Mouse (Mus musculus): ENCODE data around the gene Ehhadh. TPM values are rescaled to one million over a fixed set of nuclear protein-coding genes. Genes with fewer than 3 reads are reported as not detected.
"Not testable (repeated sequence)": the region's sequence is repeated elsewhere in the genome, so short reads cannot be mapped to it uniquely, and the experiment has no call there.

Gene Ehhadh
- total RNA-seq (2022): 10 to 100 TPM; 10.1 to 28.7 (median 22.6) TPM

DNA sequence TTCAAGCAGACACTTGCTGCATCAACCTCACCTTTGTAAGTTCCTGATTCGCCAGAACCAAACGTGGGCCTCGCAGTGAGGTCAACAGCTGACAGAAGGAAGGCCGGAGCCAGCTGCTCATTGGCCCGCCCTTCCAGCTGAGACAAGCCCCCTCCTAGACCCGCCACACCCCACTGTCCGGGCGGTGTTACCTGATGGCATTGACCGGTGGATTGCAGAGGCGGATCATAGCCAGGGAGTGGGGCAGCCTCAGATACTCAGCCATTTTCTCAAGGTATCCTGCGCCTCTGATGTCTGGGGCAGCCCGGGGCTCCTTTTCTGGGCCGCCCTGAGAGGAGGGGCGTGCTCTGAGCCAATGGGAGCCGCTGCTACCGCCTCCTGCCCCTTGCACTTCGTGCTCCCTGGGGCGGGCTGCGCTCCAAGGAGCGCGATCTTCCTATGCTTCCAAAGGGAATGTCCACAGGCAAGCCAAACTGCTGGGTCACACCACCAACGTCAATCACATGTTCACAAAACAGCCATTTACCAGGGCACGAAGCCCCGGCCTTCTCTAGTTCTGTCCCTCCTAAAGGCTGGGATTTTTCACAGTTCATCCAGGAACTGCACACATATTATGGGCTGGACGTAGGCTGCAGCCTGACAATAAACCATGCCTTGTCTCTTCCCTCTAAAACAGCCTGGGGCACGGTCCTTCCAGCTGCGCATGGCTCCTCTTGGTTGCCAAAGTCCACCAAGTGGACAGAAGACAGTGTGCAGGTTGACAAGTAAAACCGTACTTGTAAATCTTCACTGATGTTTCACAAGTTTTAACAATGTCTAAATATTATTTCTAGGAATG, at the start of gene Ehhadh:
Ehhadh (minus strand) TSS at position 292 of the 838 bp plus-strand sequence.
- DNase-seq: peak; percentile 75

DNA sequence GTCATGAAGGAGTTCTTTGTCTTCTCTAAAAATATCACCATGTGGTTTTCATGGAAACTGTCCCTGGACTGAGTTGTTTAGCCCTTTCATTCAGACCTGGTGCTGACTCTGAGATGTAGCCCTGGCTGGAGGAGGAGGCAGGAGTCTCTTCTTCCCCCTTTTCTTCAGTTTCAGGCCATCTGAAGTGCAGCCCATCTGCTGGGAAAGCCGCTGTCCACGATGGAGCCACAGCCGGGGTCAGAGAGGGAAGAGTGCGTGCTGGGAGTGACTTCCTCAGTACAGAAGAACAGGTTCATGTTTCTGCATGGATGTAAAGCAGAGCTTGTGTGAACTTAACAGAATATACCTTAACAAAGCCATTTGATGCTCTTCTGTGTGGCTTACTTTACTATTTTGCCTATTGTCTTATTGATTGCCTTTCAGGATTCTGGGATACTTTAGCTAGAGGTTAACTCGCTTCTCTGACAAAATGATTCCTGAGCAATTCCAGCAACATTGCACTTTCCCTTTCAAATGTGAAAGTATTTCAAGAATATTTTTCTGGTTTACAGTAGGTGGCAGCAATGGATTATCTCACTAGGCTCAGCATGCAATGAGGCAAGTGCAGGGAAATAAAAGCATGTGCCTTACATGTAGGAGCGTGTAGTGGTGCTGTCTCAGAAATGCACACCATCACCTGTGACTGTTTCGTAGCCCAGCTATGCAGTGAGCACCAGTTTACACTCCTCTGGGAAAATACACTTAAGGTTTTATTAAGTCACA, 48.9 kb upstream of the Ehhadh start:
- DNase-seq: no peak

DNA sequence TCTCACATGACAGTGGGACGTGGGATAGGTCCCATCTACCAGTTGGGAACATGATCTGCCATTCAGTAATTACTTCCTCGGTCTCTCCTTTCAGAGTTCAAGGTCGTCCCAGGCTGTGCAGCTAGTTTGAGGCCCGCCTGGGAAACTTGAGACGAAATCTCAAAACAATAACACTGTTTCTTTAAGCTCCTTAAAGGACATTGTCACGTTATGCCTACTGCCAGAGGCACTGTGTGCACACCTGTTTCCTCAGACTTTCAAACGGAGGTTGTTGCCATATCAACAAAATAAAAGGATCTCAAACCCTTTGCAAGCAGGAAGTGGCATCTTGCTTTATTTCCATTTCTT, 48.0 kb upstream of the Ehhadh start:
- no peak for DNase-seq

DNA sequence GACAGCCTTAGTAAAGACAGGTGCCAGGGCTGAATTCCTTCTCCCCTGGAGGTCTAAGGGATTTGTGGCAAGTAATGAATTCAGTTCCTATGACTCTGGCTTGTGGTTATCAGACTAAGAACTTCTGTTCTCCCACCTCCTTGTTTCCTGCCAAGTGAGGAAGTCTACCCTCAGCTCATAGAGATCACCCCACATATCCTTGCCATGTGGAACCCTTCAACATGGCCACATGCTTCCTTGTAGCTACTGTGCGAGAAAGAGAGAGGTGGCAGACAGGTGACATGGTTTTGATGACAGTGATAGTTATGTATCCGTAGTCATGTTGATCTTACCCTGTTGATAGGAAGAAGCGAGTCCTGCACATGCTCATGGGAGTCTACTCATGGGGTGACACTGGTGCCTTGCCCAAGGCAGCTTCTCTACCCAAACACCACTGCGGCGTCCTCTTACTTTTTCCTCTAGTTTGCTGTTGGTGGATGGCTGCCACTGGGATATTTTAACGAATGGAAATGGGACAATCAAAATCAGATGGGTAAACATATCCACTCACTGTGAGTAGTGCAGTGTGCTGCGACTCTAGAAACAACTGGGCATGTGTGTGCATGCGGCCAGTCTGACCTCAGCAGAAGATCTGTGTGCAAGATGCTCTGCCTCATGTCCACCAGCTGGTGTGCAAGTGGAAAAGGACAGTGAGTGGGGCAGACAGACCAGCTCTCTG, 47.4 kb upstream of the Ehhadh start:
- DNase-seq: no peak

DNA sequence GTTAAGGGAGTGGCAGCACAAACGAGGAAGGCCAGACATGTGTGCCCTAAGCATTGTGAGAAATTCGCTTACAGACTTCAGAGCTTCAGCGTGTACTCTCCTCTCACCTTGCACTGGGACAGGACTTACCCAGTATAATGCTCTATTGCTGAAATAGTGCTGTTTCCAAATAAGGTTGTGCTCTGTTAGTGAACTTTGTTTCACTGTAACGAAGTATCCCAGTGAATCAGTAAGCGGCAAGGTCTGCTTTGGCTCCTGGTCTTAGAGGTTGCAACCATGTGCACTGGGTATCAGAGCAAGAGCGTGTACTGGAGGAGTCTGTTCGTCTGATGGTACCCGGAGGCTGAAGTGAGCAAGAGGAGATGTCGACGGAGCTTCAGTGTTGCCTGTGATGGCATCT, 46.4 kb upstream of the Ehhadh start:
- DNase-seq: no peak

DNA sequence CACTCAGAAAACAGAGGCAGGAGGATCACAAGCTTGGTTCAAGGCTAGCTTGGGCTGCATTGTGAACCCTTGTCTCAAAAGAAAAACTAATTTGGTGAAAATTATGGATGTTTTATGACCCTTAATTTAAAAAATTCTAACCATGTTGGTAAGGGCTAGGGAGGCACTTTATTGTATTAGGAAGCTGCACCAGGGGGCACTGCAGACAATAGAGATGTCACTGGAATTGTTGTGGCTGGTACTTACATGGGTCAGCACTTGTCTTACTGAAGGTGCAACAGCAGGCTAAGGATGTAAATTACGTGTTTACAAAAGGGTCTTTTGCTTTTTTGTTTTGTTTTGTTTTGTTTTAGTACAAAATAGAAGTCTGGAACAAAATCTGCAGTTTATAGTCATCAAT, 45.9 kb upstream of the Ehhadh start:
- no peak for DNase-seq

DNA sequence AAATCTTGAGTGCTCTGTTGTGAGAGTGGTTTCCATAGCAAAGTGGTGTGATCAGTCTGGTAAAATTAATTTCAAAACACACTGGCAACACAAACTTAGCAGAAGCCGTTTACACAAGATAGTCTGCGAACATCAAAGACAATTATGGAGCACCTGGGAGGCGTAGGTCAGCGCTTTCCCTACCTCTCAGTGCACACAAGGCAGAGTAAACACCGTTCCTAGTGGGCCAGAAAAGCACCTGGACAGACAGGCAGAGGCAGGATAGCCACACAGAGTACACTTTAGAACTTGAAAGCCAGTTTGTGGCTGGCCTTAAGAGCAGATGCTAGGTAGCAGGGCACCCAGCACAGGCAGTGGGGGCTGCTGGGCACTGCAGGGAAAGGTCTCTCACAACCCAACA, 44.2 kb upstream of the Ehhadh start:
- no peak for DNase-seq

DNA sequence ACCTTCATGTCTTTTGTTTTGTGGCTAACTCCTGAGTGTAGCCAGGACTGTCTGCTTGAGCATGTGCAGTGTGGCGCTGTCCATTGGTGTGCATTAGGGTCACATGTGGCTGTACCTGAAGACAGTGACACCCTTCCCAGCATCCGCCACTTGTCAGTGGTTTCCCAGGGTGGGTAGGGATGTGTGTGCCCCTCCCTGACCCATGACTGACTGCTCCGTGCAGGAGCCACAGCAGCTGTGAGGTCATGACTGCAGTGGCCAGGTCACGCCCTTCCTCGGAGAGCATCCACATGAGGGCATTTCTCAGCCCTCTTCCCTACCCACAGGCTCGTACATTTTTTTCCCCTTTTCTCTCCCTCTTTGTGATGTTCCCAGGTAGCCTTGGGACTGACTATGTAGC, 43.2 kb upstream of the Ehhadh start:
- DNase-seq: no peak

DNA sequence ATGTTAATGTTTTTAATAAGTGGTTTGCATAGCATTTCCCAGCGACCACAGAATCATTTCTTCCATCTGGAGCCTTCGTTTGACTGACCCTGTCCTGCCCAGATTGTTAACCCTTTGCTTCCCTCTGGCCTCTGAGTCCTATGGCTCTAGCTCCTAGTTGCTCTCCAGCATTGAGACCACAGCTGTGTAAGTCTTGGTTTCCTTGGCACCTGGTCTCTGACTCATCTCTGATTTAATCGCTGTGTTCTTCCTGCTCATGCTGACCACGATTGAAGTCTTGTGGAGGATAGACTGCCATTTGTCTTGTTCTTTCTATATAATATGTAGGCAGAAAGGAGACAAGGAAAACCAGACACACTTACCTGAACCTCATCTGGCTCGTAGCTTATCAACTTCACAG, 42.1 kb upstream of the Ehhadh start:
- no peak for DNase-seq

DNA sequence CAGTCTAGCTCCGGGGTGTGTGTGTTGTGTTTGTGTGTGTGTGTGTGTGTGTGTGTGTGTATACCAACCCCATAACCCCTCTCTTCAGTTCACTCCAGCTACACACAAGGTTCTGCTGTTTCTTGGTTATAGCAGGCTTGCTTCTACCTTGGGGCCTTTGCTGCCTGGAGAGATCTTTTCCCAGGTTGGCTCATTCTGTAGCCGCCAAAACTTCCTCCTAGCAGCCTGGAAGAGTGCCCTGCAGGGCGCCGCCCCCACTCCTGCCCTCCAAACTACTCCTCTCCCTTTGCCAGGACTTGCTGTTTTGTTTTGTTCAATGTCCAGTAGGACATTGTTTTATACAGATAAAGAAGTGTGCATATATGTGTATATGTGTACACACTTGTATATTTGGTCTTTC, 40.0 kb upstream of the Ehhadh start:
- no peak for DNase-seq

DNA sequence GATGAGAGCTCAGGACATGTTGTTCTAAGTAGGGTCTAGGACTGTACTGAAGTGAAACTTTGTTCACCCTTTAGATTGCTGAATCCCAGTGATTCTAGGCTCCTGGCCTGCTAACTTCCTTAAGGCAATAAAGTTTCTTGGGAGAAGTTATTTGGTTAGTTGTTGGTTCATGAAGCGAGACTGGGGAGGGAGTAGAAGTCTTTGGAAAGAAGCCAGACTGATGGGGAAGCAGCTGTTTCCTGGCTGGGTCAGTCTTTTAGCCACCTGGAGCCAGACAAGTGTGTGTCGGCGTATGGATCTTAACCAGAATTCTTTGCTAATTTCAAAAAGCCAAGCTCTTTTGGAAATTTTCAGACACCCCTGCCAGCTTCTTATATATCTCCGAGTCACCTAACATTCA, 39.5 kb upstream of the Ehhadh start:
- no peak for DNase-seq

DNA sequence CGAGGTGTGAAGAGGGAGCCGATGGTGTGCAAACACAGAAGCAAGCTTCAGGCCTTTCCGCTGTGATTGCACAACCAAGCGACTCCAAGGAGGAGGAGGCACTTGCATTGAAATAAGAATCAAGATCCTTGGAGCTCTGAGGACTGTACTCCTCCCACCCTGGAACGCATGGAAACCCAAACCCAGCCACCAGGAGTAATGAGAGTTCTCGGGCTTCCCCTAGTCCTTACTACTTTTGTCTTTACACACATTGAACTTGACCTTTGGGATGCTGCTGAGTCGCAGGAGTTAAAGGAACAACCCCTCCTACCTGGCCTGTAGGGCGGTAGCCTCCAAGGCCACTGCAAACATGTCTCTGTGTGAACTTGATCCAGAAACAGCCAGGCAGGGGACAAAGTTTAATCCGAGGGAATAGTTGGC, 38.0 kb upstream of the Ehhadh start:
- DNase-seq: no peak

DNA sequence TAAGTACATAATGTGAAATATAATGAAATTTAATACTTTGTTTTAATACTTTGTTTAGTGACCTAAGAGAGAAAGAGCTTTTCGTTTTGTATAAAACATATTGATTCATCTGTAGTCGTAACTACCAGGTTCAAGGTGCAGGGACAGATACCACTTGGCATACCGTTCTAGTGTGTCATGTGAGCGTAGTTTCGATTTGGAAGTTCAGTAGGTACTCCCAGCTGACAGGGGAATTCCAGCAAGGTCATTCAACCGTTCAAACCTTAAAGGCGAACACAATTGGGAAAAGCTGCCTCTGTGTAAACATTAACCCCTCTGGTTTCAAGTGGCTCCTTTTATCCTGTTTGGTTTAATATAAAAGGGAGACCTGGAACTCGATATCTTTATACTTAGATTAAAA, 31.0 kb upstream of the Ehhadh start:
- peak; percentile 33 for DNase-seq

DNA sequence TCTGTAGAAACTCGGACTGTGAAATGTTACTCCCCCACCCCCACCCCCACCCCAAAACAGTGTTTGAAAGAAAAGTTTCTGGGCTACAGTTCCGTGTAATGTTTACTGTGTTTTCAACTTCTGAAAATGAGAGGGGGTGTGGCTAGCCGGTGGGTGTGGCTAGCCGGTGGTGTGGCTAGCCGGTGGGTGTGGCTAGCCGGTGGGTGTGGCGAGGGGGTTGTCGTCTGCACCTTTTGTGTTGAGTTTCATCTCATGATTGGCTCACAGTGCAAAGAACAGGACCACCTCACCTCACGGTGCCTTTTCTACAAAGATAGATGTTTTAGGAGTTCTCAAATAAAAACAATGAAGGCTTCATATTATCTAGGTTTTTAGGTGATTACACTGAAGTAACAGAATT, 30.5 kb upstream of the Ehhadh start:
- DNase-seq: peak; percentile 34

DNA sequence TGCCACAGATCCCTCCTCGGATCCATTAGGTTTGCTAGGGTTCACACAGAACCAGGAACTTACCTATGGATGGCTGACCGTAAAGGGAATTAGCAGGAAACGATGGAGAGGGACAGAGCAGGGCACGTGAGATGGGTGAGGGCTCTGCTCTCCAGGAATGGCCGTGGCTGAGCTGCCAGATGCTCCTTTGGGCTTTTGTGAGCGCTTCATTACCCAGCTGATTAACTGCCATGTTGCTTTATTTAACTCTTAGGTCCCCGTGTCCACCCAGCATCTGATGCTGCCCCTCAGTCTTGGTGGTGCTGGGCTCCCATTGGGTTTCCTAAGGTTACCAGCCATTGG, 28.0 kb upstream of the Ehhadh start:
- no peak for DNase-seq

DNA sequence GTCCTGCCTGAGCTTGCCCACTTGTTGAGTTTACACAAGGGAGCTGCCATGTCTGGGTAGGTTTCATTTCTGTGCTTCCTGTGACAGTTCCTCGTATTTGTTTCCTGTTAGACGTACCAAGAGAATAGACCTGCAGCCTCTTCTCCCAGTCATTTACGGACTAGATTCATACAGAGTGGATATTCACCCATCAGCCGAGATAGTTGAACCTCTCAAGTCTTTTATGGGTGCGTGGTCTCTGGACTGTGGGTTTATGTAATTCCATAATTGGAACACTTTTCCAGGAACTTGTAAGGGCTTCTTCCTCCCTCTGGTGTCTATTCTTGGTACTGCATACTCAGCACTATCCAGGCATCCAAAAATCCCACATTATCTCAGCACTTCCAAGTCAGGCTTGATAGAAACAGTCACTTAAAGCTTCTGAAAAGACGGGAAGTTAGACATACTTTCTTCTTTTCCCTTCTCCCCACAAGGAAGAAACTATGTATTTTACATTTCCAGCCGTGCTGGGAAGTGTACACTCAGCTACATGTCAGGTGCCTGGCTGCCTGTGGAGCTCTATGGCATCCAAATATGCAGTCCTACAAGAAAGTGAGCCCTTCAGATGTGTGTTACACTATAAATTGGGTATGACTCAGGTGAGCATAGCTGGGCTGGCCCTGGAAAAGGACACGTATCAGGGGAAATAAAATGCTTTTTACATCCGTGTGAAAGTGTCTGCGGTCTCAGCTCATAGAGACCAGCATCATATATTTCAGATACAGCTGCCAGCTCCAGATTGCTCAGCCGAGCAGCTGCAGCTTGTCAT, 27.5 kb upstream of the Ehhadh start:
- DNase-seq: no peak

DNA sequence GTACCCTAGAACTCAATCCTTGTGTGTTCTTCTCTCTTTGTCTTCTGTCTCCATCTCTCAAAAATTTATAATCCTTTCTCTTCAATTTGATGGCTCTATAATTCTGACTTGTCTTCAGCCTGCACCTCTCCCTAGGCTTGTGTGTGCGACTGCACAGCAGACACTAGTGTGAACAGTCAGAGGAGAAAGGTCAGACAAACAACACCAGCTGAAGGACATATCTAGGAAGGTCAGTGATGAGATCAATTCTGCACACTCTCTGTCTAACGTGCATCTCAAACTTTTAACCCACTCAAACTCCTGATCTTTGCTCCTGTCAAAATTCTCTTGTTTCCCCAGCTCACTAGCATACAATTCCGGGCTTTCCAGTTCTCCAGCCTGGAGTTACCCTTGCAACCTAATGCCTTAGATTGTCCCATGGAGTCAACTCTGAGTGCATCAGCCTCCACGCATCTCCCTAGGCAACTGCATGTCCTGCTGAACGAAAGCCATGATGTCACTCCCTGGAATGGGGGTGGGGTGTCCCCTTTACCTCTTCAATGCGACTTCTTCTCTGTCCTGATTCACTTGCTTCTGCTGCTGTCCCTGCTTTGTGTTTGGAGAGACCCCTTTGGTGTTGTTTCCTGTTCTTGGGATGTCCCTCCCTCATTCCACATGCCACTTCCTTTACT, 25.7 kb upstream of the Ehhadh start:
- DNase-seq: no peak

DNA sequence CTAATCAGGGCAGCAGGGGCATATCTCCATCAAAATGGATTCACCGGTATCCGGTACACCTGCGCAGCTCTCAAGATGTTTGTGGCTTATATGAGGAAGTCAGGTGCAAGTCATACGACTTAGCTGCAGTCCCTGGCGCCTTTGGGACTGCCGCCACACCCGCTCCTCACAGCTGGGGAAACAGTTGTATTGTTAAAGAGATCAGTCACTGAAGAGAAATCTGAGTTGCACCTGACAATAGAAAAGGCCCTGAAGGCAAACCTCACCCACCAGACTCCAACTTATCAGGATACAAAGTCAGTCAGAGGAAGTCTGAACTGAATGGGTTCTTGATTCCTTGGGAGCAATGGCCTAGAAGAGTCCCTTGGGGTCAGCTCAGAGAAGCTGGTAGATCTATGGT, 20.2 kb upstream of the Ehhadh start:
- not testable (repeated sequence) for DNase-seq

DNA sequence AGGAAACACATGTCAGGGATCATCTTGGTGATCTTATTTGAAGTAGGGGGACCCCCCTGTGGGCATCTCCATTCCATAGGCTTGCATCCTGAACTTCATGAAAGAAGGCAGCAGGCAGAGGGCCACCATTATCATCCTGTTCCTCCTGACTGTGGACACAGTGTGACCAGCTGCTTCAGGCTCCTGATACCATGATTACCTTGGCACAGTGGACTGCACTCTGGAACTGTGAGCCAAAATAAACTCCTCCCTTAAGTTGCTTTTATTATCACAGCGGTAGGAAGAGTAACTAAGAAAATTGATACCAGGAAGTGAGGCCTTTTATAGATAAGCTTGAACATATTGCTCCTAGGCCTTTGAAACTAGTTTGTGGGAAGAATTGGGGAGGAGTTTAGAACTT, 19.3 kb upstream of the Ehhadh start:
- no peak for DNase-seq

DNA sequence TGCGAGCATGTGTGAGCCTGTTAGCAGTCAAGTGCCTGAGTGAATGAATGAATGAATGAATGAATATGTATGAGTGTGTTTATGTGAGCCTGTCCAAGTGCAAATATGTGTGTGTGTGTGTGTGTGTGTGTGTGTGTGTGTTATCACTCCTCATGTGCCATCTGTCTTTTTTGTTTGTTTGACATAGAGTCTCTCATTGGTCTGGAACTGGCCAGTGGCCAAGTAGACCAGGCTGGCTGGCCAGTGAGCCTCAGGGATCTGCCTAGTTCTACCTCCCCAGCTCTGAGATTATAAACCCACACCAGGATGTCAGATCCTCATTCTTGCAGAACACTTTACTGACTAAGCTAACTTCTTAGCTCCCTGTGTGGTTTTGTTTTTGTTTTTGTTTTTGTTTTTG, 16.7 kb upstream of the Ehhadh start:
- no peak for DNase-seq

DNA sequence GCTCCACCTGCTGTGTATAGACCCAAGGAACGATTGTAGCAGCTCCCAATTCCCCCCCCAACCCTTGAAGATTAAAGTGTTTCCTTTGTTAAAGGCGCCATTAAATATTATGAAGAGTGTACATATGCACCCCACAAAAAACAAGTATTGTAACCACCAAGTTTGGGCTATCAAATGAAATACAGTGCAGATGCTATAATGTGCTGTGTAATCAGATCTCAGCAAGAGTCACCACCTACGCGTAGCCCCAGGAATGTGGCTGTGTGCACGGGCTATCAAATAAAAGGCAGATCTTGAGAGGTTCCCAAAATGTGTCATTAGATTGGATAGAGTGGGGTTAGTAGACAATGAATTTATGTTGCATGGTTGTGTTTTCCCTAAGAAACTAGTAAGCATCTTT, 7.5 kb upstream of the Ehhadh start:
- no peak for DNase-seq

DNA sequence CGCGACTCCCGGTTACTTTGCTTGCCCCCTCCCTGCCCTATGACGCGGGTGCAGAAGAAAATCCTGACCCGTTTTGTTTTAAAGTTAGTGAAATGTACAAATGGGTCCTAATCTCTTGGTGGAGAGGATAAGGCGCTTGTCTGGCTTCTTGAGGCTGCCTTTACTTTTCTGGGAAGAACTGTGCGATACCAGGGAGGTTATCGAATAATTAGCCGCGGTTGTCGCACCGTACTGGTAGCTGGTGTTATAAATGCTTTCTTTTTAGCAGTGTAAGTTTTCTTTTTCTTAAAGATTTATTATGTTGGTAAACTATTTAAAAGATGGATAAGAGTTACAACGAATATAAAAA, 7.1 kb upstream of the Ehhadh start:
- DNase-seq: no peak

All from adrenal gland, adult 8-10 months (tissue).